Mouse (Mus musculus): ENCODE results near the gene Sik3. TPM values are rescaled to one million over a fixed set of nuclear protein-coding genes. Genes with fewer than 3 reads are reported as not detected.
A peak's percentile ranks its signal among the peaks of the same experiment; 100 is the strongest.
"Not testable (repeated sequence)": the region's sequence is repeated elsewhere in the genome, so short reads cannot be mapped to it uniquely, and the experiment has no call there.

Sik3 gene
- polyA plus RNA-seq, 2 experiments from 2014 or later = 7.9 to 10.4 TPM

- peak; percentile 65 for ATAC-seq
These were observed 141.8 kb downstream of the Sik3 start for GRCm38 (mm10) chr9:46154469-46154868.

GRCm38 (mm10) chr9:46155026-46155425, 142.4 kb downstream of the Sik3 start:
- no peak for ATAC-seq

- ATAC-seq = not testable (repeated sequence)
These were observed 143.2 kb downstream of the Sik3 start for GRCm38 (mm10) chr9:46155818-46156217.

GRCm38 (mm10) chr9:46156711-46157110, 144.1 kb downstream of the Sik3 start:
- no peak for ATAC-seq

- no peak for ATAC-seq
These were observed 145.7 kb downstream of the Sik3 start for GRCm38 (mm10) chr9:46158273-46158813.

- ATAC-seq = no peak
These were observed 150.8 kb downstream of the Sik3 start for GRCm38 (mm10) chr9:46163430-46163829.

GRCm38 (mm10) chr9:46168802-46169201, 156.2 kb downstream of the Sik3 start:
- ATAC-seq = peak; percentile 33

GRCm38 (mm10) chr9:46172251-46172650, 159.6 kb downstream of the Sik3 start:
- ATAC-seq = peak; percentile 7

GRCm38 (mm10) chr9:46172953-46173352, 160.3 kb downstream of the Sik3 start:
- peak; percentile 8 for ATAC-seq

GRCm38 (mm10) chr9:46173919-46174318, 161.3 kb downstream of the Sik3 start:
- no peak for ATAC-seq

- no peak for ATAC-seq
These were observed 162.2 kb downstream of the Sik3 start for GRCm38 (mm10) chr9:46174770-46175294.

GRCm38 (mm10) chr9:46175300-46175699, 162.7 kb downstream of the Sik3 start:
- peak; percentile 77 for ATAC-seq

GRCm38 (mm10) chr9:46175938-46176375, 163.3 kb downstream of the Sik3 start:
- peak; percentile 62 for ATAC-seq

GRCm38 (mm10) chr9:46176613-46177012, 164.0 kb downstream of the Sik3 start:
- ATAC-seq = no peak

GRCm38 (mm10) chr9:46178595-46178994, 166.0 kb downstream of the Sik3 start:
- no peak for ATAC-seq

- ATAC-seq = no peak
These were observed 168.7 kb downstream of the Sik3 start for GRCm38 (mm10) chr9:46181297-46181696.

GRCm38 (mm10) chr9:46184542-46184941, 171.9 kb downstream of the Sik3 start:
- no peak for ATAC-seq

- ATAC-seq = peak; percentile 68
These were observed 172.6 kb downstream of the Sik3 start for GRCm38 (mm10) chr9:46185191-46185590.

- ATAC-seq = no peak
These were observed 173.8 kb downstream of the Sik3 start for GRCm38 (mm10) chr9:46186387-46186786.

GRCm38 (mm10) chr9:46188370-46188769, 175.8 kb downstream of the Sik3 start:
- no peak for ATAC-seq

- no peak for ATAC-seq
These were observed 176.3 kb downstream of the Sik3 start for GRCm38 (mm10) chr9:46188956-46189355.

- ATAC-seq = no peak
These were observed 176.8 kb downstream of the Sik3 start for GRCm38 (mm10) chr9:46189381-46189780.

- no peak for ATAC-seq
These were observed 178.6 kb downstream of the Sik3 start for GRCm38 (mm10) chr9:46191234-46191633.

- peak; percentile 72 for ATAC-seq
These were observed 179.0 kb downstream of the Sik3 start for GRCm38 (mm10) chr9:46191644-46192043.

GRCm38 (mm10) chr9:46192642-46193041, 180.0 kb downstream of the Sik3 start:
- no peak for ATAC-seq
